Mouse (Mus musculus) thymus, adult 2 months (tissue): ENCODE results near the gene Mthfs.

ENCODE experiments used
- CTCF ChIP-seq: fragments of 200-500 bp; IDR thresholded peaks from 2 replicates; pipeline ENCODE4 v1.5.1; 2012; ENCODE audit warnings: mild to moderate bottlenecking, control low read depth, low read length, moderate library complexity, borderline replicate concordance; ENCODE audit not compliant: control insufficient read depth, poor library complexity, insufficient read depth; ENCODE audit errors: extremely low read depth
- POLR2A ChIP-seq: fragments of 200-500 bp; IDR thresholded peaks from 2 replicates; pipeline ENCODE4 v1.6.1; 2012; ENCODE audit warnings: mild to moderate bottlenecking, low read length, control low read depth, moderate library complexity; ENCODE audit not compliant: control insufficient read depth, poor library complexity, insufficient read depth; ENCODE audit errors: extremely low read depth

GRCm38 (mm10) chr9:89270376-89270775, 59.9 kb downstream of the Mthfs start:
- TF ChIP-seq CTCF (no peak), POLR2A (no peak)
